Mouse (Mus musculus): ENCODE results near the gene Rae1.

- TF ChIP-seq CTCF (IDR thresholded peaks at IDR 0.05) = no peak; the same call in 1 of the 2 replicates
- TF ChIP-seq EP300 (IDR thresholded peaks at IDR 0.05) = no peak
Measured at GRCm38 (mm10) chr2:173050604-173051382, 50.9 kb downstream of the Rae1 start.
